ENCODE assay signal across 8 mouse cellular contexts in genomic region chr17:28689586-28690283, GRCm38 (mm10). TPM values are rescaled to one million over a fixed set of nuclear protein-coding genes. Genes with fewer than 3 reads are reported as not detected.
DNase-seq lines count a peak whose midpoint lies in the region; ATAC-seq and TF ChIP-seq lines count a peak whose summit lies in the region.

Slc26a8 (minus strand) TSS chr17:28690233.

- H3K27ac ChIP-seq in heart, embryonic 11.5 days (ENCODE audit: low read depth, low read length), result peak within 1 kb of the TSS; percentile 62; the same call in 1 of the 2 replicates
- H3K27ac ChIP-seq in hindbrain, embryonic 10.5 days, result peak within 1 kb of the TSS; percentile 94
- peak within 1 kb of the TSS; percentile 77 for H3K27ac ChIP-seq in limb, embryonic 15.5 days
- peak within 1 kb of the TSS; percentile 74 for H3K27ac ChIP-seq in olfactory bulb, adult 2 months (ENCODE audit: insufficient read depth, low read depth, low read length)

- H3K4me2 ChIP-seq in heart, embryonic 11.5 days, result peak within 1 kb of the TSS; percentile 96
- H3K4me2 ChIP-seq in limb, embryonic 15.5 days, result peak within 1 kb of the TSS; percentile 84

- DNase-seq in heart, postnatal 25 days (ENCODE audit: low spot score), result no peak
- peak; percentile 79 to 80 for DNase-seq in cerebellum, postnatal 25 days
- peak; percentile 41 for DNase-seq in hindbrain, embryonic 10.5 days (ENCODE audit: low spot score)

- peak within 1 kb of the TSS; percentile 99 for H3K4me3 ChIP-seq in heart, embryonic 11.5 days (ENCODE audit: low read depth, low read length)
- peak within 1 kb of the TSS; percentile 98 for H3K4me3 ChIP-seq in E14TG2a.4 (replicated peaks; ENCODE audit: low read length)
- H3K4me3 ChIP-seq in hindbrain, embryonic 10.5 days, result peak within 1 kb of the TSS; percentile 98
- H3K4me3 ChIP-seq in limb, embryonic 15.5 days, result peak within 1 kb of the TSS; percentile 98
- peak within 1 kb of the TSS; percentile 47 for H3K4me3 ChIP-seq in olfactory bulb, adult 2 months (ENCODE audit: insufficient read depth, low read depth, low read length)

- intact Hi-C loops in heart, postnatal 25 days (cut with DNase I), result loop anchor here (1.0 to 10.0 kb wide), 5 partner anchors 55 to 318 kb away; partner anchors contain the start of genes Brpf3 and Stk38

- H3K36me3 ChIP-seq in heart, embryonic 11.5 days (ENCODE audit: control insufficient read depth, insufficient read depth, low read length), result no peaks in the 10 kb centered on the region
- peaks cover 17% of the 10 kb centered on the region for H3K36me3 ChIP-seq in E14TG2a.4 (ENCODE audit: insufficient read depth, low read length)
- H3K36me3 ChIP-seq in hindbrain, embryonic 10.5 days, result no peaks in the 10 kb centered on the region
- no peaks in the 10 kb centered on the region for H3K36me3 ChIP-seq in limb, embryonic 15.5 days

- no peak for TF ChIP-seq CTCF in E14TG2a.4 (conservative IDR thresholded peaks at IDR 0.05; ENCODE audit: low read length)
- no peak for TF ChIP-seq CTCF in olfactory bulb, adult 2 months (IDR thresholded peaks at IDR 0.05; ENCODE audit: insufficient read depth, low read depth, low read length)

- H3K9me3 ChIP-seq in heart, embryonic 11.5 days (replicated peaks; ENCODE audit: control insufficient read depth, low read length), result no peaks in the 10 kb centered on the region
- no peaks in the 10 kb centered on the region for H3K9me3 ChIP-seq in E14TG2a.4 (ENCODE audit: low read length)
- H3K9me3 ChIP-seq in hindbrain, embryonic 10.5 days, result no peaks in the 10 kb centered on the region
- no peaks in the 10 kb centered on the region for H3K9me3 ChIP-seq in limb, embryonic 15.5 days

- peaks cover 2% of the 10 kb centered on the region; the same call in 1 of the 2 replicates for H3K27me3 ChIP-seq in heart, embryonic 11.5 days (ENCODE audit: control insufficient read depth, insufficient read depth, low read length)
- H3K27me3 ChIP-seq in E14TG2a.4 (ENCODE audit: insufficient read depth, low read length), result peaks cover 15% of the 10 kb centered on the region
- peaks cover 23% of the 10 kb centered on the region for H3K27me3 ChIP-seq in hindbrain, embryonic 10.5 days (ENCODE audit: insufficient read depth, poor library complexity, severe bottlenecking)
- H3K27me3 ChIP-seq in limb, embryonic 15.5 days, result peaks cover 7% of the 10 kb centered on the region

- H3K4me1 ChIP-seq in heart, embryonic 11.5 days (ENCODE audit: control insufficient read depth, insufficient read depth, low read length), result peaks cover 19% of the 10 kb centered on the region
- peaks cover 58% of the 10 kb centered on the region for H3K4me1 ChIP-seq in E14TG2a.4 (replicated peaks; ENCODE audit: low read depth, low read length)
- H3K4me1 ChIP-seq in hindbrain, embryonic 10.5 days (replicated peaks), result peaks cover 32% of the 10 kb centered on the region
- H3K4me1 ChIP-seq in limb, embryonic 15.5 days, result peaks cover 28% of the 10 kb centered on the region
- H3K4me1 ChIP-seq in olfactory bulb, adult 2 months (ENCODE audit: control insufficient read depth, insufficient read depth, low read length), result peaks cover 12% of the 10 kb centered on the region

- peak within 1 kb of the TSS; percentile 79 for H3K9ac ChIP-seq in heart, embryonic 11.5 days (ENCODE audit: low read depth, low read length)
- peak within 1 kb of the TSS; percentile 47 for H3K9ac ChIP-seq in limb, embryonic 15.5 days

- 9% methylated on average over 40 of the region's 40 CpGs for WGBS in heart, embryonic 11.5 days (ENCODE audit: insufficient replicate concordance)
- 9% methylated on average over 40 of the region's 40 CpGs for WGBS in hindbrain, embryonic 10.5 days
- WGBS in limb, embryonic 15.5 days, result 8% methylated on average over 40 of the region's 40 CpGs
- 13% methylated on average over 40 of the region's 40 CpGs for WGBS in olfactory bulb, adult 2 months

- TF ChIP-seq POLR2A in olfactory bulb, adult 2 months (IDR thresholded peaks at IDR 0.05; ENCODE audit: insufficient read depth, low read depth, low read length), result no peak

- no peak for ATAC-seq in heart, embryonic 11.5 days (replicated peaks; ENCODE audit: insufficient number of reproducible peaks, low FRiP score, low TSS enrichment)
- no peak for ATAC-seq in limb, embryonic 15.5 days (ENCODE audit: insufficient number of reproducible peaks, low FRiP score, low TSS enrichment, low read depth)
- ATAC-seq in monocyte, adult 5-6 weeks (replicated peaks; ENCODE audit: insufficient number of reproducible peaks, low FRiP score, low TSS enrichment, poor library complexity, severe bottlenecking), result no peak

RNA-seq across cellular contexts. Expression of gene Slc26a8, which starts in this region (rescaled TPM):
- polyA plus RNA-seq in heart, embryonic 11.5 days (2014; fragmentation: Nextera tagmentation; extraction: Ambion mirVana), result 0.14 and 0.84 TPM in 2 replicates
- total RNA-seq in heart, postnatal 25 days (2021), result under 1 TPM; 0.16 to 0.78 TPM
- 0.41 and 0.51 TPM in 2 replicates for polyA plus RNA-seq in hindbrain, embryonic 10.5 days (2016; fragmentation: Nextera tagmentation; extraction: Ambion mirVana)
- 0.60 and 0.72 TPM in 2 replicates for polyA plus RNA-seq in limb, embryonic 15.5 days (2015; fragmentation: Nextera tagmentation; extraction: Ambion mirVana)
- polyA plus RNA-seq in olfactory bulb, adult 2 months (2012; ENCODE audit: insufficient read depth, insufficient read length, low replicate concordance, missing spikeins), result not detected in 2 replicates
- total RNA-seq in monocyte, adult 5-6 weeks (2017), result 0.97 to 1.5 TPM in 2 of 3 replicates, not detected in the other

Comparison
In these comparisons a context has a peak if more than half of its experiments do, and no peak if none do; other contexts are left out.
1. Peak in DNase-seq, H3K4me3 ChIP-seq and H3K27ac ChIP-seq in hindbrain, embryonic 10.5 days; RNA of the gene not detected or under 1 TPM.
2. H3K4me3 ChIP-seq: peak in every context shown above with its lines; median percentile 99 in heart, embryonic 11.5 days; 98 in E14TG2a.4; 98 in hindbrain, embryonic 10.5 days; 98 in limb, embryonic 15.5 days; 47 in olfactory bulb, adult 2 months.